Mouse (Mus musculus) heart, postnatal 0 days (tissue): ENCODE measurements around the gene Tbx6. TPM values are rescaled to one million over a fixed set of nuclear protein-coding genes. Genes with fewer than 3 reads are reported as not detected.

Source experiments
- ATAC-seq: fragments of 200-750 bp; cut with Nextera tagmentation; 2 replicates; pipeline ENCODE4 v1.8.0; 2017; ENCODE audit warnings: low read depth, moderate number of reproducible peaks, moderate library complexity; ENCODE audit not compliant: insufficient read depth
- DNase-seq: peaks from one replicate; pipeline ENCODE4 v3.0.0-alpha.2; 2016; ENCODE audit warnings: low spot score
- H3K27ac ChIP-seq: fragments of 300-500 bp; sonication (generic); 2 replicates; pipeline ENCODE4 v1.5.1; 2014; ENCODE audit warnings: low read depth, mild to moderate bottlenecking
- H3K27me3 ChIP-seq: fragments of 300-500 bp; sonication (generic); 2 replicates; pipeline ENCODE4 v1.6.1; 2014; ENCODE audit warnings: low read length, mixed read lengths; ENCODE audit not compliant: control insufficient read depth, insufficient read depth
- H3K36me3 ChIP-seq: fragments of 300-500 bp; sonication (generic); replicated peaks from 2 replicates; pipeline ENCODE4 v1.6.1; 2014; ENCODE audit warnings: low read length, mixed read lengths; ENCODE audit not compliant: control insufficient read depth, insufficient read depth
- H3K4me1 ChIP-seq: fragments of 300-500 bp; sonication (generic); 2 replicates; pipeline ENCODE4 v1.6.1; 2014; ENCODE audit warnings: antibody characterized with exemption; ENCODE audit not compliant: control insufficient read depth, insufficient read depth
- H3K4me2 ChIP-seq: fragments of 300-500 bp; sonication (generic); 2 replicates; pipeline ENCODE4 v1.6.1; 2014; ENCODE audit warnings: low read depth, mild to moderate bottlenecking, low read length, moderate library complexity
- H3K4me3 ChIP-seq: fragments of 300-500 bp; sonication (generic); 2 replicates; pipeline ENCODE4 v1.5.1; 2014; ENCODE audit warnings: low read depth, low read length
- H3K9ac ChIP-seq: fragments of 300-500 bp; sonication (generic); replicated peaks from 2 replicates; pipeline ENCODE4 v1.6.1; 2014; ENCODE audit warnings: low read depth, low read length, mixed read lengths
- H3K9me3 ChIP-seq: fragments of 300-500 bp; sonication (generic); replicated peaks from 2 replicates; pipeline ENCODE4 v1.6.1; 2016; ENCODE audit warnings: low read length; ENCODE audit not compliant: control insufficient read depth
- CTCF ChIP-seq: IDR thresholded peaks from 2 replicates; pipeline ENCODE4 v1.5.1; 2016; ENCODE audit warnings: antibody characterized with exemption, control low read depth, low read depth
- EP300 ChIP-seq: IDR thresholded peaks from 2 replicates; pipeline ENCODE4 v1.6.1; 2016; ENCODE audit warnings: antibody characterized with exemption, low read depth
- WGBS: fragments of 180-500 bp; shearing (Covaris S2); extraction: QIAGEN DNeasy Blood & Tissue Kit; methylation state at CpG from one replicate; pipeline ENCODE4 v1.1.7; 2014; 5-methylcytosine and 5-hydroxymethylcytosine counted together
- polyA plus RNA-seq: library from polyadenylated mRNA; unstranded; fragments of >200 nt; fragmentation: Nextera tagmentation; extraction: Ambion mirVana; gene quantifications from 2 replicates; pipeline ENCODE4 v1.2.1, GENCODE M21; 2015
- total RNA-seq: library from RNA; depleted of rRNA; stranded (reverse); fragments of >200 nt; gene quantifications from 2 replicates; pipeline ENCODE4 v1.2.3, GENCODE M21; 2014; ENCODE audit warnings: low replicate concordance

The Tbx6 gene
- total and polyA plus RNA-seq, 2 experiments from 2014 or later, result 0.23 TPM; not detected in 1

DNA sequence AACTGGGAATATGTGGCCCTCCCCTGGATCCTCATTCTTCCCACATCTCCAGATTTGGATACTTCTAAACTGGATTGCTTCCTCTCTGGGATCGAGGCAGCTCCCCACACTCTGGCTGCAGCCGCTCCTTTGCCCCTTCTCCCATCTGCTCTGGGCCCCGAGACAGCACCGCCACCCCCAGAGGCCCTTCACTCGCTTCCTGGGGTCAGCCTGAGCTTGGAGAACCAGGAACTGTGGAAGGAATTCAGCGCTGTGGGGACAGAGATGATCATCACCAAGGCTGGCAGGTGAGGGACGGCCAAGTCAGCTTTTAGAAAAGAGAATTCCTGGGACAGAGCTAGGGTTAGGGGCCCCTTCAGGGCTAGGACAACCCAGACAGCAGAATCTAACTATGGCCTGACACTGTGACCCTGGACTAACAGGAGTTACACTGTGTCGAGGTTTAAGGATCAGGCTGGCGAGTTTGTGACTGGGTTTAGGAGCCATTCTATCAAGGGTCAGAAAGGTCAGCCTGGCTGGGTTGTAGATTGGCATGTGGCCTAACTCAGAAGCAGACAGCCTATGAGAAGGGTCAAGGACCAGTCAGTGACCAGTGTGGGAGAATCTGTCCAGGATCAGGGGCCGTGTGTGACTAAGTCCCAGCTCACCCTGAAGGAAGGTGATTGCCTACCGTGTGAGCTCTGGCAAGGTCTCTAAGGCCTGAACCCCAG, 533 bp downstream of the Tbx6 start:
- Histone ChIP-seq H3K9ac (no peak overlapping the region), H3K9me3 (no peaks in the 10 kb centered on the region), H3K4me3 (no peak overlapping the region), H3K27me3 (no peaks in the 10 kb centered on the region), H3K4me1 (peaks cover 18% of the 10 kb centered on the region; the same call in 1 of the 2 replicates), H3K36me3 (peaks cover 33% of the 10 kb centered on the region), H3K27ac (no peak overlapping the region), H3K4me2 (no peak overlapping the region)
- WGBS, result 50% methylated on average over 11 of the region's 11 CpGs
- TF ChIP-seq EP300, result no peak
- no peak for ATAC-seq
- DNase-seq, result no peak

GRCm38 (mm10) chr7:126782693-126783092, 1.4 kb downstream of the Tbx6 start:
- DNase-seq, result no peak
- no peak overlapping the region for H3K27ac ChIP-seq
- TF ChIP-seq CTCF (no peak), EP300 (no peak)
- ATAC-seq, result no peak
- H3K4me1 ChIP-seq, result peaks cover 14% of the 10 kb centered on the region; the same call in 1 of the 2 replicates
- H3K36me3 ChIP-seq, result peaks cover 42% of the 10 kb centered on the region
- H3K4me3 ChIP-seq, result no peak overlapping the region
- no peaks in the 10 kb centered on the region for H3K9me3 ChIP-seq
- 87% methylated on average over 13 of the region's 13 CpGs for WGBS
- H3K27me3 ChIP-seq, result no peaks in the 10 kb centered on the region
- no peak overlapping the region for H3K4me2 ChIP-seq
- no peak overlapping the region for H3K9ac ChIP-seq

DNA sequence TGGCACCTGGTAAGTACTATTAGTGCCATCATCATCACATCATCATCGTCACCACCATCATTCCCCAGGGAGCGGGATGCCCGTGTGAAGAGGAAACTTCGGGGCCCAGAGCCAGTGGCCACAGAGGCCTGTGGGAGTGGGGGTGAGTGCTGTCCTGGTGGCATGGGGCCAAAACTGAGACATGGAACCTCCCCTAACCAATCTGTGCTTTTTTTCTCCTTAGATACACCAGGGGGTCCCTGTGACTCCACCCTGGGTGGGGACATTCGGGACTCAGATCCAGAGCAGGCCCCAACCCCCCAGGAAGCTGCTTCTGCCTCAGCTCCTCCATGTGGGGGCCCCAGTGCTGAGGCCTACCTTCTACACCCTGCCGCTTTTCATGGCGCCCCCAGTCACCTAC, 3.2 kb downstream of the Tbx6 start:
- 74% methylated on average over 7 of the region's 7 CpGs for WGBS
- ATAC-seq (no peak), DNase-seq (no peak)
- no peak overlapping the region for H3K27ac ChIP-seq
- peaks cover 12% of the 10 kb centered on the region; the same call in 1 of the 2 replicates for H3K4me1 ChIP-seq
- H3K36me3 ChIP-seq, result peaks cover 53% of the 10 kb centered on the region
- H3K4me2 ChIP-seq, result no peak overlapping the region
- H3K27me3 ChIP-seq, result no peaks in the 10 kb centered on the region
- H3K4me3 ChIP-seq, result no peak overlapping the region
- H3K9ac ChIP-seq, result no peak overlapping the region
- TF ChIP-seq EP300 (no peak), CTCF (no peak)
- H3K9me3 ChIP-seq, result no peaks in the 10 kb centered on the region

- Histone ChIP-seq H3K4me2 (no peak overlapping the region), H3K9ac (no peak overlapping the region), H3K4me1 (peaks cover 12% of the 10 kb centered on the region; the same call in 1 of the 2 replicates), H3K36me3 (peaks cover 58% of the 10 kb centered on the region), H3K27ac (no peak overlapping the region), H3K4me3 (no peak overlapping the region), H3K9me3 (no peaks in the 10 kb centered on the region), H3K27me3 (no peaks in the 10 kb centered on the region)
- no peak for TF ChIP-seq CTCF
- TF ChIP-seq EP300, result no peak
- no peak for ATAC-seq
- 66% methylated on average over 4 of the region's 4 CpGs for WGBS
- no peak for DNase-seq
These were observed 3.8 kb downstream of the Tbx6 start for GRCm38 (mm10) chr7:126785056-126785455.

DNA sequence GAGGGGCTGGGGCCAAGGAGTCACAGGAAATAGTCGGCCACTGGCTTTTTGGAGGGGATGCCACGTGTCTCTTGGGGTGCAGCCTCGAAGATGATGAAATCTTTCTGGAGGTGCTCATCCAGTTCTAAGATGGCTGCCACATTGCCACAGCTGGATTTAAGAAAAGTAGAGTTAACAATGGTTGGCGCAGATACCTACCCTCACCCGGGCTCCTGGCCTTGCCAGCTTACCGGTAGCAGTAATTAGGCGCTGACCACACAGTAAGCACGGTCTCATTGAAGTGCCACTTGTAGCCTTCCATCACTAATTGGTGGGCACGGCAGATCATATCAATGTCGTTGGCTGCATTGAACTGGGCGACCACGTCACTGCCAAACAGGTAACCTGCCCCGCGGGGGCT, 4.9 kb downstream of the Tbx6 start:
- Histone ChIP-seq H3K27me3 (no peaks in the 10 kb centered on the region), H3K36me3 (peaks cover 59% of the 10 kb centered on the region), H3K4me1 (peaks cover 8% of the 10 kb centered on the region), H3K9me3 (no peaks in the 10 kb centered on the region), H3K9ac (no peak overlapping the region), H3K27ac (no peak overlapping the region), H3K4me2 (no peak overlapping the region), H3K4me3 (no peak overlapping the region)
- ATAC-seq (no peak), DNase-seq (no peak)
- TF ChIP-seq EP300 (no peak), CTCF (no peak)
- WGBS, result 87% methylated on average over 14 of the region's 14 CpGs

DNA sequence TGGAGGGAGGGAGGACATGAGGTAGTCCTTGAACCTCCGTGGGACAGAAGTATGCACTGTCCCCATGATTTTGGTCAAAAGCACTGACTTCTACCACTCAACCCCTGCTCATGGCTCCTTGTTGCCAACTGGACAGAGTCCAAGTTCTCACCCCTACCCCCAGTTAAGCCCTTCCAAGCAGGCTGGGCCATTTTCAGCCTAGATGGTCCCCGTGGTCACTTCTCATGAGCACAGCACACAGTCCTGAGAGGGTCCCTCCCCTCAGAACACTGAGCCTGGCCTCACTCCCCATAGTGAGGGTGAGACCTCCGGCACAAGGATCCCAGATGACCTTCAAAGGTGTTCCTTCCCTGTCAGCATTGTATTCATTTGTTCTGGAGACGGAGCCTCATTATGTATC, 7.9 kb downstream of the Tbx6 start:
- Histone ChIP-seq H3K4me3 (no peak overlapping the region), H3K27me3 (no peaks in the 10 kb centered on the region), H3K4me2 (no peak overlapping the region), H3K27ac (no peak overlapping the region), H3K4me1 (peaks cover 7% of the 10 kb centered on the region; the same call in 1 of the 2 replicates), H3K9ac (no peak overlapping the region), H3K9me3 (no peaks in the 10 kb centered on the region), H3K36me3 (peaks cover 59% of the 10 kb centered on the region)
- WGBS, result 80% methylated on average over 4 of the region's 4 CpGs
- no peak for DNase-seq
- TF ChIP-seq CTCF (no peak), EP300 (no peak)
- no peak for ATAC-seq
